Mouse (Mus musculus) urinary bladder, postnatal 36 days (tissue): ENCODE data around the gene Tatdn2.
"Not testable (repeated sequence)": the region's sequence is repeated elsewhere in the genome, so short reads cannot be mapped to it uniquely, and the experiment has no call there.

Experiments used
- DNase-seq, 2 experiments: peaks; one replicate each; pipeline ENCODE4 v3.0.0; 2022; ENCODE audit warnings: low spot score in 2 of 2, mixed read lengths in 1 of 2

The Tatdn2 gene

GRCm38 (mm10) chr6:113672029-113672428 lies 24.8 kb upstream of the Tatdn2 start:
- DNase-seq, result not testable (repeated sequence)

- no peak for DNase-seq
Observed at GRCm38 (mm10) chr6:113672989-113673388, 23.9 kb upstream of the Tatdn2 start.

DNA sequence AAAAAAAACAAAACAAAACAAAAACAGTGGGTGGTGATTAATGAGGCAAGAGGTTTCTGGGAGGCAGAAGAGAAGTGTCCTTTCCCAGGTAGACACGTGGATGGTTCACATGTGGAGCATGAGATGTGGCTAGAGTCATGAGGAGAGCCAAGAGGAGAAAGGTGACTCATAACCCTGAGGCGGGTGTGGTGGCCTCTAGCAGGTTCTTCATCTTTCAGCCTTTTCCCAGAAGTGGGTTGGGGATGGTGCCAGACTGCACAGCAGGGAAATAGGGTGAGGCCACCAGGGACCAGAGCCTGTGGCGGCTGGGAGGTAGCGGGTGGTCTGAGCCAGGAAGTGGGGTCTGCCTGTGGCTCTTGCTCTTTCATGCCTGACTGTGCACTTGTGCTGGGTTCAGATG lies 21.6 kb upstream of the Tatdn2 start:
- peak in 1 of 2 experiments; percentile 46 for DNase-seq

DNA sequence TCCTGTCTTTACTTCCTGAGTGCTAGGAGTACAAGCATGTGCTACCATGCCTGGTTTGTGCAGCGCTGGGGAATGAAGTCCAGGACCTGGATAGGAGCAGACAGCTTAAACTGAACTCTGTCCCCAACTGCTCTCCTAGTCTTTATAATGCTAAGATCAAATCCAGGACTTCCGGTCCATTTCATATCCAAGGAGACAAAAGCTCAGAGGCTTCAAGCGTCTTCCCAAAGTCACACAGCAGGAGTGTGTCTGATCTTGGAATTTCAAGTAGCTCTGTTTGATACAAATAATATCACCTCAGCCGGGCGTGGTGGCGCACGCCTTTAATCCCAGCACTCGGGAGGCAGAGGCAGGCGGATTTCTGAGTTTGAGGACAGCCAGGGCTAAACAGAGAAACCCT lies 20.9 kb upstream of the Tatdn2 start:
- DNase-seq, result no peak

DNA sequence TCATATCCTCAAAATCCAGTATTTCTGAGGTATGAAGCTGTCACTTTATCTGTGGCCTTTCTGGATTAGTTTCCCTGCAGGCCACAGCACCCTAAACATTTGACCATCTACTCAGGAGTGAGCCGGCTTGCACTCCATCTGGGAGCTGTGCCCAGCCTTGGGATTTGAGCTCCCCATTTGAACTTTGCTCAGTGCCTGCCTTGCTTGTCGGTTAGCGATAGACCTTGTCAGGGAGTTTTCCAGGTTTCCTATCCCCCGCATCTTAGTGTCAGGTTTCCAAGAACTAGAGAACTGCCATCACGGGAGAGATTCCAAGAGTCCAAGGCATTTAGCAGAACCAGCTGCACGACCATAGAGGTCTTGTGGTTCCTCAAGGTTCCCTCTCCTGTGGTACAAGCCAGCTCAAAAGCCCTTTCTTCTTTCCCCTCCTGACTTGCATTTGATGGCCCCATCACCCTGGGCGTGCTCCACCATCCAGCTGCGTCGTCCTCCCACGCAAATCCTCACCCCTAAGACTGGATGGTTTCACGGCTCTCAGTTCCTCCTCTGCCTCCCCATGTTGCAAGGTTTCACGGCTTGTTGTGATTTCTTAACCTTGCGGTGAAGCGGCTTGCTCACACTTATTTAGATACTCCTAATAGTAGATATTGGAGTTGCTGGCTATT lies 19.6 kb upstream of the Tatdn2 start:
- DNase-seq, result no peak

DNA sequence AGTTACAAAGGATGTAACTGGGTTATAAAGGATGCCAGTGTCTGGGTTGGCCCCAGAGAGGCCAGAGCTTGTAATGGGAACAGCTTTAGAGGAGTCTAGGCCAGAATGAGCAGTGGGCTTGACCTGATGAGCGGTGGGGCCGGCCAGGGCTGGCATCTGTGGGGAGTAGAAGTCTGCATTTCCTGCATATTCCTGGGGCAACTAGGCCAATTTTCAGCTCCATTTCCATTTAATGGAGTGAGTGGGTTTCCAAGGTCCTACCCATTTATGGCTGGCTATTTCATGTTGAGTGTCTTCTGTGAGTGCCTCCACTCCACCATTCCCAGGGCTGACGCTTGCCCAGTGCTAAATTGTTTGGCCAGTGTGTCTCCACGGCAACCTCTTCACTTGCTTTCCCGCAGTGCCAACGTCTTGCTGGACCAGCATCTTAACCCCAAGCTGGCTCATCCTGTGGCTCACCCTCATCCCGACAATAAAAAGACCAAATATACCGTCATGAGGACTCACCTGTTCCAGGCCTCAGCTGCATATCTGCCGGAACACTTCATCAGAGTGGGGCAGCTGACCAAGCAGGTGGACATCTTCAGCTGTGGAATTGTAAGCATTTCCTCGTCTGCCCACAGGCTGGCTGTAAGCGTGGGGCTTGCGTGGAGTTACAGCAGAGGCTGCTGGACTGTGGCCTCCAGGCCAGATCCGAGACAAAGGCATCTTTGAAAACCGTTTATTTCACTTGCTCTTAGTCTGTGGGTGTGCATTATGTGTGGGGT lies 18.4 kb upstream of the Tatdn2 start:
- DNase-seq, result no peak

DNA sequence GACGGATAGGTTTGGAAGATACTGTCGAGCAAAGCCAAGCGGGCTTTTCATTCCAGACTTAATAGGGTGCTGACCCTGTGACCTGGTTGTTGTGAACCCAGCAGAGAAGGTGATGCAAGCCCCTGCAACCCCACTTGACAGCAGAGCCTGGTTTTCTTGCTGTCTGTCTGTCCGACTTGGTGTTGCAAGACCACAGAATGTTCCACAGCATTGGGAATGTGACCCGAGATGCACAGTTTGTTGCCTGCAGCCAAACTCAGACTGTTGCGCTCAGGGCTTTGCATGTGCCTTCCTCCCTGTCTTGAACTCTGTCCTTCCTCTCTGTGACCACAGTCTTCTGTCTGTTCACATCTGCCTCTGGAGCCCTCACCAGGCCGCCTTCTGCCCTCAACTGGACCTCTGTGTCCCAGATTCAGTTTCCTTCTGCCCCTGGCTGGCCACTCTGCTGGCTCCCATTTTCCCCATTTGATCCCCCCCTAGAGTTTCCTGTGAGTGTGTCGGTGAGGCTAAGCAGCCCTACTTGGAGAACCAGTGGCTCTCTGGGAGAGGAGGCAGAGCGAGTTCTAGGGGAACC lies 16.8 kb upstream of the Tatdn2 start:
- DNase-seq, result no peak

- DNase-seq, result peak; percentile 77 to 85
Observed at GRCm38 (mm10) chr6:113681271-113681670, 15.6 kb upstream of the Tatdn2 start.

DNA sequence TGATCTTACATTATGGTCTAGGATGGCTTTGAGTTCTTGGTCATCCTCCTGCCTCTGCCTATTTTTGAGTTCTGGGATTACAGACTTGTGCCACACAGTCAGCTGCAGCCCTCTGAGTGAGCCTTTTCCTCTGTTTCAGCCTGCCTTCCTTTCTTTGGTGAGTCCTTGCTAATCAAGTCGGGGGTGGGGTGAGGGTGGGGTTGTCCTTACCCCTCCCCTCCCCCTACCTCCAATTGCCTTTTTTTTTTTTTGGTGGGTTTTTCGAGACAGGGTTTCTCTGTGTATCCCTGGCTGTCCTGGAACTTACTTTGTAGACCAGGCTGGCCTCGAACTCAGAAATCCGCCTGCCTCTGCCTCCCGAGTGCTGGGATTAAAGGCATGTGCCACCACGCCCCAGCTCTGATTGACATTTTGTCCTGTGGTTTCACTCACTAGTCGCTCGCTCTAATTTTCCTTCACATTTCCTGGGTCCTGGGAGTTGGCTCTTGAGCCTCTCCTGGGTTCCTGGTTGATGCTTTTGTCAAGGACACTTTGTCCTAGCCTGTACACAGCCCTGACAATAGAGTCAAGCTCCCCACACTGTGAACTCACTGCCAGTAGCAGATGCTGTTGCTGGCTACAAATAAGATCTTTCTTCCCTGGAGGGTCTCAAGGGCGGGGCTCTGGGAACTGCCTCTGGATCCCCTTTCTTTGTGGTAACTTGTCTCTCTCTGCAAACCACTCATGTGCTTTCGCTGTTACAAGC lies 13.6 kb upstream of the Tatdn2 start:
- DNase-seq, result no peak

DNA sequence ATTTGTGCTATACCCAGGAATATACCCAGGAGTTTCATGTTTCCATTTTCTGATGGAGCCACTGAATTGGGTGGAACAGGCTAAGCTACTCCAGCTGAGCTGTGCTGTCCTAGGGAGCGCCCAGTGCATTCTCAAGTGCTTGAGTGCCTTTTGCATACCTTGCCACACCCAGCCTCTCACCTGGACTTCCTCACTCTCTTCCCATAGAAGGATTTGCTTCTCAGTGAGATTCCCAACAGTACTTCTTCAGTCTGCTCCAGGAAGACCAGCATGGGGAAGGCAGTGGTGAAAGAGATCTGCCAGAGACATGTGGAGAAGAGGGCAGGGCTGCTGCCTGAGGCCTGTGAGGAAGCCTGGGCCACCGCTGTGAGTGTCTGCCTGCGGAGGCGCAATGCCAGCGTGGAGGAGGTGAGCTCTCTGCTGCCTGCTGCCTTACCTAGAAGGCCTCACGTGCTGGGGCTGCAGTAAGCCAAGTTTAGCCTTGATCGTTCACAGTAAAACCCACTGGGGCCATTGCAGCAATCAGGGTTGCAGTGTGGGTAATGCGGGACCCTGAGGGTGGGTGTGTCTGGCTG lies 10.2 kb upstream of the Tatdn2 start:
- no peak for DNase-seq

DNA sequence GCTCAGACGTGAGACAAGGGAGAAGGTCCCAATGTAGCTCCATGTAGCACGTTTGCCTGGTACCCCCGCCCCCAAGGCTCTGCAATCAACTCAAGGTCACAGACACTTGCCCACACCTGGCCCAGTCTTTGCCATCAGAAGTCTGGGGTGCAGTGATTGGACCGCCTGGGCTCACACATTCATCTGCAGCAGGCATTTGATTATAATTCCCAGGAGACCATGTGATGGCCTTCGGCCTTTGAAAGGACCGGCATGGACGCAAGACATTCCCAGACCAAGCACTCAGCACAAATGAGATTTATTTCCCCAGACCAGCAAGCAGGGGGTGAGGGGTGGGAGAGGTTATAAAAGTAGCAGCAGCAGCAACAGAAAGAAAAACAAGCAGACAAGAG lies 6.8 kb upstream of the Tatdn2 start:
- DNase-seq, result no peak

DNA sequence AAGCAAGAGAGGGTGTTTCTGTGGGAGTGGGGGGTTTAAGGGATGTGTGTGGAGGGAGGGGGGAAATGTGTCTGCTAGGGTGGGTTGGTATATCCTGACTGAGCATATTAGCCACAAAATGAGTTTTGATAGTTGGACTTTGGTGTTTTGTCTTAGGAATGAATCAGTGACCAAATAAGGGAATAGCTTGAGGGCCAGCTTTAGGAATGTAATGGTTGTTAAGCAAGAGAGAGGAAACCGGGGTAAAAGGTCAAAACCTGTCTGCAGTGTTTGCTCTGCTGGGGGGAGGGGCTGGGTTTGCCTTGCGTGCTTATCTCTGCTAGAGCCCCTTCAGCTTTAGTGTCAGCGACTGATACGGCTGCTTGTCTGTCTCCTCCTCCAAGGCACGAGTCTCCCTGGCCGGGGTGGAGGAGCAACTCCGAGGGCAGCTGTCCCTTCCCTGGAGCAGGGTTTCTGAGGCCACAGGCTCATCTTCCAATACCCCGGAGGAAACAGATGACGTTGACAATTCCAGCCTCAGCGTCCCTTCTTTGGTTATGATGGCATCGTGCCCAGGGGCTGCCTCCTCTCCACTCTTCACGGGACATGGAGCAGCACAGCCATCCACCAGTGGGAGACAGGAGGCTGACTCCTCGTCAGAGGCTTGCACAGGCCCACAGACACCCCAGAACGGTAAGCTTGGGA lies 6.3 kb upstream of the Tatdn2 start:
- DNase-seq, result peak; percentile 73 to 83

- no peak for DNase-seq
Observed at GRCm38 (mm10) chr6:113691084-113691462, 5.8 kb upstream of the Tatdn2 start.

- no peak for DNase-seq
Observed at GRCm38 (mm10) chr6:113692661-113693133, 4.2 kb upstream of the Tatdn2 start.

DNA sequence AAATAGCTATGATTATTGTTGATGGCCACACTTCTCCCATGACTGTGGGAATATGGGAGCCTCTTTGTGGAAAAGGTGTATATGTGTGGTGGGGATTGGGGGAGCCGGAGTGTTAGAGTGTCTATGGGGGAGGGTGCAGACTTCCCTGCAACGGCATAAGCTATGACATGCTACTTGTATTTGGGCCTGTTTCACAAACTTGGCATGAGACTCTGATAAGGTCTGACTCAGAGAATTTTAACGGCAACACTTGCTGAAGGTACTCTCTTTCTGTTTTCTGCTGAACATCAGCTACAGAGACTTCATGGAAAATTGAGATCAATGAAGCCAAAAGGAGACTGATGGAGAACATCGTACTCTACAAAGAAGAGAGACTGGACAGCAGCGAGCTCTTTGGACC lies 3.5 kb upstream of the Tatdn2 start:
- no peak for DNase-seq

GRCm38 (mm10) chr6:113695203-113695602 lies 1.6 kb upstream of the Tatdn2 start:
- no peak for DNase-seq

DNA sequence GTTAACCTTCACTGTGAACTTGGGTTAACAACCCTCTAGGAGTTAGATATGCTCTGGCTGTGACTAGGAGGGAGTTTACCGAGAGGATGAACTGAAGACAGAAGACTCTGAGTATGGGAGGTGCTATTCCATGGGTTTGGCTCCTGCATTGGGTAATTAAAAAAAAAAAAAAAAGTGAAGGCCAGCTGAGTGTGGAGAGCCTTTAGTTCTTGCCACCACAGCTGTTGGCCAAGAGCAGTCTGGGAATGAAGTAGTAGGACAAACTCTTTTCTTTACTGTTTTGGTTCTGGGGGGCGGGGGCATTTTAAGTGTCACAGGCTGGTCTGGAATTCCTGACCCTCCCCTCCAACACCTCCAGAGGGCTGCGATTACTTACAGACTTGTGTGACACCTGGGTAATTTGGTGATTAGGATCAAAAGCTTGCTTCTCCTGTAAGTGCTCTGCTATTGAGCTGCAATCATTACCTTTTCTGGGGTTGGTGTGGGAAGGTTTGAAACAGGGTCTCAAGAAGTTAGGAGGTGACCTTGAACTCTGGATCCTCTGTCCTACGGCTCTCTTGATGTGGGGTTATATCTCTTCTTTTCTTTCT lies 989 bp upstream of the Tatdn2 start:
- no peak for DNase-seq

DNA sequence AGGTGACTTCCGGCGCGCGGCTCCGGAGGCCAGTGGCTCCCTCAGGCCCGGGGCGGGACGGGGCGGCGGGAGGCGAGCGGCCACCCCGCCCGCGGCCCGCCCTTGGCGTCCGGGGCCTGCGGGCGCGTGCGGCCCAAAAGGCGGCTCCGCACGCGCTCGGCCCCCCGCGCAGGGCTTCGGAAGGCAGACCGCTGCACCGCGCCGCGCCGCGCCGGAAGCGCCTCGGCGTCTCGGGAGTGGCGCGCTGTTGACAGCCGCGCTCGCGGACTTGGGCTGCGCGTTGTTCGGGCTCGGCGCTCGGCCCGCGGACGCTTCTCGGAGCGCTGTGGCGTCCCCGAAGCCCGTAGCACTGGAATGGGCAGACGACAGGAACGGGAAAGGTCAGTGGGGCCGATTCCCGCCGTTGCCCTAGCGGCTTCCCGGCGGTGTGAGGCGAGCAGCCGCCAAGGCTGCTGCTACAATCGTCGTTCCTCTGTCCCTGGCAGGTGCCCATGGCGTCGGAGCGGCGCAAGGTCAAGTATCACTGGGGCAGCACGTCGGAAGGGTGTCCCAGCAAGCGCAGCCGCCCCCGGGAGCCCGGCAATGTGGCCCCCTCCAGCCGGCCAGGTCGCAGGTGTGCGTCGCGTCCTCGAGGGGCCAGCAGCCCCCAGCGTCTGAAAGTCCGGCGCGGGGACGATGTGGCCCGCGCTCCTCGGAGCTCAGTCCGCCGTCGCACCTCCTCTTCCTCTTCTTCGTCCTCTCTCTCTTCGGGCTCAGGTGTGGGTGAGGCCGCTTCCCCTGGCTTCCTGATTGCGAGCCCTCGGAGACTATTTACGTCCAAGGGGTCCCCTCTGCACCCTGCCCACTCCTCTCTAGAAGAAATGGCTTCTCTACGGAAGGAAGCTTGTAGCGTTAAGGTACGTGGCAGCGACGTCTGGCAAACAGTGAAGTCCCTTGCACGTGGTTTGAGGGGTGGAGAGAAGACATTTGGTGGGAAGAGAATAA lies 664 bp downstream of the Tatdn2 start:
- DNase-seq, result no peak

DNA sequence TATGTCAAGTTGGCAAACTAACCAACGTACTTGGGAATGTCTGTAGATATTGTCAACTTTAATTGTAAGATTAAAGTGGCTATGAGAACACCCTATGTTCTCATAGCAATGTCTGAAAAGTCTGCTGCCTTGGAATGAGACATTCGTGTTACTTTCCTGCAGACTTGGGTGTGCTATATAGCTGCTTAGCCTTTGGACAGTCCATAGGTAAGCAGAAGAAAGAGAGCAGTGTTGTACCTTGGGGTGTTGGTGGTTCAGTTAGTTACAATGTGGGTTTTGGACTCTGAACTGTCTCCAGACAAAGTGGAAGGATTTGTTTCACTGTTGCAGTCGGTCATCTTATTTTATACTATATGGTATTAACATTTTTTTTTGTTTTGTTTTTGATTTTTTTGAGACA lies 15.9 kb downstream of the Tatdn2 start:
- no peak for DNase-seq

DNA sequence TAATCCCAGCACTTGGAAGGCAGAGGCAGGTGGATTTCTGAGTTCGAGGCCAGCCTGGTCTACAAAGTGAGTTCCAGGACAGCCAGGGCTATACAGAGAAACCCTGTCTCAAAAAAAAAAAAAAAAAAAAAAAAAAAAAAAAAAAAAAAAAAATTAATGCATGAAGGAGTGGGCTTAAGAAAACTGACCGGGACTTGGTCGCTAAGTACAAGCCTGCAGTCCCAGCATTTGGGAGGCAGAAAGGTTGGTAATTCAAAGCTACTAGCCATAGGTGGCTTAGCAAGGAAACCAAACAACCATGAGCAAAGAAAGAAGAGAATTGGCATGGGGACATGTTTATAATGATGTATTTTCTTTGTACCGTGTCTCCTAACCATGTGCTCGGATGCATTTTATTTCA lies 16.5 kb downstream of the Tatdn2 start:
- DNase-seq, result not testable (repeated sequence)
